Mouse (Mus musculus): Measurements from ENCODE around the gene Gm18336. TPM values are rescaled to one million over a fixed set of nuclear protein-coding genes. Genes with fewer than 3 reads are reported as not detected.
A peak's percentile ranks its signal among the peaks of the same experiment; 100 is the strongest.
"Not testable (repeated sequence)": the region's sequence is repeated elsewhere in the genome, so short reads cannot be mapped to it uniquely, and the experiment has no call there.

Gene Gm18336
- polyA plus RNA-seq (2016; fragmentation: Nextera tagmentation; extraction: Ambion mirVana), result not detected in 2 replicates

DNA sequence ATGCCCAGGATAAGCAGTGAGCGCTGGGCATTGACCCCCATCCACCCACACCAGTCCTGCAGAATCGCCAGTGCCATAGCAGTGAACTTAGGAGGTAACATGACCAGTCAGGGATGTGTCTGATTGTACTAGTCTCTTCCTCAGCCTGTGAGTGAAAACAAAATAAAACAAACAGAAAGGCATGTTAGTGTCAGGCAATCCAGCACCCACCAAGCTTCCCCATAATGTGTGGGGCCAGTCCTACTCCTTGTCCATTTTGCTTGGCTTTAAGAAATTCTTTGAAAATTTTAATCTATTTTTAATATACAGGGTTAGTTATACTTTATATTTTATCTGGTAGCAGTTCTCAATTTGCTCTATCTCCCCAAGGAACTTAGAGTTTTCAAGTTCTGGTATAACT, at the start of gene Gm18336:
Gm18336 (minus strand) TSS at position 101 of the 400 bp plus-strand sequence.
- not testable (repeated sequence) for H3K9me3 ChIP-seq; H3K4me1 ChIP-seq; H3K27ac ChIP-seq; H3K36me3 ChIP-seq; DNase-seq (ENCODE audit: low spot score); H3K4me3 ChIP-seq
- peaks cover 14% of the 10 kb centered on the region; the same call in 1 of the 2 replicates for H3K27me3 ChIP-seq (ENCODE audit: insufficient read depth, poor library complexity, severe bottlenecking)
- WGBS, result 71% methylated on average over 2 of the region's 2 CpGs

GRCm38 (mm10) chrX:73441428-73441827, 42.9 kb upstream of the Gm18336 start:
- Histone ChIP-seq H3K27ac (no peak overlapping the region), H3K36me3 (peaks cover 5% of the 10 kb centered on the region; the same call in 1 of the 2 replicates), H3K27me3 (ENCODE audit: insufficient read depth, poor library complexity, severe bottlenecking) (0 out of 2 replicates have a peak, but pooled peaks cover 7% of the 10 kb centered on the region), H3K4me1 (no peaks in the 10 kb centered on the region), H3K9me3 (no peaks in the 10 kb centered on the region), H3K4me3 (no peak overlapping the region)
- DNase-seq (ENCODE audit: low spot score), result no peak
- WGBS, result 50% methylated on average over 2 of the region's 2 CpGs

DNA sequence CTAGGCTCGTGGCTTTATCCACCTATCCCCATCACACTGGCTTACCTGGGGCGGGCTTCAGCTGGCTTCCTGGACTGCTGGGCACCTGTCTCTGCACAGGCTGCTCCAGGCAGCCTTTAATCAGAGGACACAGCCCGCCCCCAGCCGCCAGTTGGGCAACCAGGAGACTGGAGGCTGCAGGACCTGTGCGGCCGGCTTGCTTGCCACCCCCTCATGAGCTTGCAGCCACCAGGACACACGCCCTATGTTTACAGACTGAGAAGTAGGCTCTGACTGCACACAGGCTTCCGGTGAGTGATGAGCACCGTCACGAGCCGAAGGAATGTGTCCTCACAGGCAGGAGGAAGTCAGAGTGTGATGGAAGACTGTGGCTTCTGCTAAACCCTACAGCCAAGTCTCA, 36.7 kb upstream of the Gm18336 start, which contains the start of gene Trex2:
Trex2 (minus strand) TSS at position 93 of the 400 bp plus-strand sequence.
- Histone ChIP-seq H3K27ac (no peak within 1 kb of the TSS), H3K27me3 (ENCODE audit: insufficient read depth, poor library complexity, severe bottlenecking) (peaks cover 35% of the 10 kb centered on the region; the same call in 1 of the 2 replicates)

GRCm38 (mm10) chrX:73432850-73433249, 34.3 kb upstream of the Gm18336 start:
- Histone ChIP-seq H3K4me3 (no peak overlapping the region), H3K4me1 (no peaks in the 10 kb centered on the region), H3K27me3 (ENCODE audit: insufficient read depth, poor library complexity, severe bottlenecking) (peaks cover 35% of the 10 kb centered on the region; the same call in 1 of the 2 replicates), H3K9me3 (no peaks in the 10 kb centered on the region), H3K36me3 (0 out of 2 replicates have a peak, but pooled peaks cover 4% of the 10 kb centered on the region), H3K27ac (no peak overlapping the region)
- 67% methylated on average over 5 of the region's 5 CpGs for WGBS
- no peak for DNase-seq (ENCODE audit: low spot score)

More for the DNA sequence above, 36.7 kb upstream of the Gm18336 start, which contains the start of gene Trex2:
- no peaks in the 10 kb centered on the region for H3K4me1 ChIP-seq
- H3K9me3 ChIP-seq, result no peaks in the 10 kb centered on the region
- WGBS, result 75% methylated on average over 11 of the region's 11 CpGs
- 0 out of 2 replicates have a peak, but pooled peaks cover 4% of the 10 kb centered on the region for H3K36me3 ChIP-seq
- no peak for DNase-seq (ENCODE audit: low spot score)
- no peak within 1 kb of the TSS for H3K4me3 ChIP-seq

GRCm38 (mm10) chrX:73430036-73430435, 31.5 kb upstream of the Gm18336 start:
- H3K27ac ChIP-seq, result no peak overlapping the region
- H3K27me3 ChIP-seq (ENCODE audit: insufficient read depth, poor library complexity, severe bottlenecking), result peaks cover 31% of the 10 kb centered on the region
- no peak overlapping the region for H3K4me3 ChIP-seq
- H3K36me3 ChIP-seq, result no peaks in the 10 kb centered on the region
- no peaks in the 10 kb centered on the region for H3K9me3 ChIP-seq
- WGBS, result 70% methylated on average over 2 of the region's 2 CpGs
- no peak for DNase-seq (ENCODE audit: low spot score)
- no peaks in the 10 kb centered on the region for H3K4me1 ChIP-seq

DNA sequence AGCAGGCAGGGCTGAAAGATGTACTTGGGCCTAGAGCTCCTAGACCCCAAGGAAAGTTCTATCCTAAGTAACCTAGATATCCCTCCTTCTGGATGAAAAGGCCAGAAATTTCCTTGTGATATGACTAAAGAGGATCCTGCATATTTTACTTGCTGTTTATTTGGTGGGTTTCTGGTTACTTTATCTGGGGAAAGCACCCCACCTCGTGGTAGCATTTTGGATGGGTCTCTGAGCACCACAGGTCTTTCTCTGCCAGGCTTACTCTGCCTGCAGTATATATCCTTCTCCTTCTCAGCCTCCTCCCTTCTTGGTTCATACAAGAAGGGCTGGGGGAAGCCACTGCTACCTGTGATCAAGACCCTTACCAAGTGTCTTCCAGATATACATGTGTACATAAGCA, 14.2 kb upstream of the Gm18336 start:
- H3K27ac ChIP-seq, result no peak overlapping the region
- H3K4me1 ChIP-seq, result no peaks in the 10 kb centered on the region
- no peaks in the 10 kb centered on the region for H3K36me3 ChIP-seq
- no peaks in the 10 kb centered on the region for H3K9me3 ChIP-seq
- no peak for DNase-seq (ENCODE audit: low spot score)
- H3K27me3 ChIP-seq (ENCODE audit: insufficient read depth, poor library complexity, severe bottlenecking), result peaks cover 44% of the 10 kb centered on the region
- H3K4me3 ChIP-seq, result no peak overlapping the region
- WGBS, result 41% methylated on average over 1 of the region's 1 CpGs

DNA sequence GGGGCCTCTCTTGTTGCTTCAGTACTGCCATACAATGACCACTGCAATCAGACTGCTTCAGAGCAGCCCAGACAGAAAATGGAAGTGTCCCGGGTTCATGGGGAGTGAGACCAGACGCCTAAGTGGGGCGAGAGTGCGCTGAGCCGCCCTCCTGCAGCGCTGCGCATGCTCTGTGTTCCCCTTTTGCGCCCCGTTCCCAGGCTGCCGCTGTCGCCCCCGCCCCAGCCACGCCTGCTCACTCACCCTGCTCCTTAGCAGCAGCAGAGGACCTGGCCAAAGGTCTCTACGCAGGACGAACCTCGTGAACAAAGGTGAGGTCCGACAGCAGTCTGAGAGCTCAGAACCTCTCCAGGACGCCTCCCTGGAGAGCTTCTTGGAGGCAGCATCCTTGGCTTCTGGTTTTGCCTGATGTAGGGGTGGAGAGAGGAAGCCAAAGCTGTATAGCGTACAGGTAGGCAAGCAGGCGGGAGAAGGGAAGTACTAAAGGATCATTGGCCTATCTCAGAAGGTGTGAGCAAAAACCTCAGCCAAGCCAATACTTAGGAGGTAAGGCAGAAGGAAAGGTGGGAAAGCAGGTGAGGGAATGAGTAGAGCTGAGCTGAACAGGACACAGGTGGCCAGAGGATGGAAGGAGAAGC, 12.5 kb upstream of the Gm18336 start, which contains the start of gene Zfp92:
Zfp92 (plus strand) TSS at position 217 of the 638 bp plus-strand sequence.
- peaks cover 44% of the 10 kb centered on the region for H3K27me3 ChIP-seq (ENCODE audit: insufficient read depth, poor library complexity, severe bottlenecking)
- no peak for DNase-seq (ENCODE audit: low spot score)
- H3K4me1 ChIP-seq, result no peaks in the 10 kb centered on the region
- WGBS, result 26% methylated on average over 20 of the region's 20 CpGs
- H3K27ac ChIP-seq, result no peak within 1 kb of the TSS
- peak within 1 kb of the TSS; percentile 47 for H3K4me3 ChIP-seq
- no peaks in the 10 kb centered on the region for H3K9me3 ChIP-seq
- H3K36me3 ChIP-seq, result no peaks in the 10 kb centered on the region

GRCm38 (mm10) chrX:73401616-73402015, 3.1 kb upstream of the Gm18336 start:
- Histone ChIP-seq H3K4me3 (no peak overlapping the region), H3K4me1 (no peaks in the 10 kb centered on the region), H3K27ac (no peak overlapping the region), H3K36me3 (no peaks in the 10 kb centered on the region), H3K27me3 (ENCODE audit: insufficient read depth, poor library complexity, severe bottlenecking) (peaks cover 5% of the 10 kb centered on the region; the same call in 1 of the 2 replicates), H3K9me3 (no peaks in the 10 kb centered on the region)
- DNase-seq (ENCODE audit: low spot score), result no peak
- 90% methylated on average over 12 of the region's 12 CpGs for WGBS

DNA sequence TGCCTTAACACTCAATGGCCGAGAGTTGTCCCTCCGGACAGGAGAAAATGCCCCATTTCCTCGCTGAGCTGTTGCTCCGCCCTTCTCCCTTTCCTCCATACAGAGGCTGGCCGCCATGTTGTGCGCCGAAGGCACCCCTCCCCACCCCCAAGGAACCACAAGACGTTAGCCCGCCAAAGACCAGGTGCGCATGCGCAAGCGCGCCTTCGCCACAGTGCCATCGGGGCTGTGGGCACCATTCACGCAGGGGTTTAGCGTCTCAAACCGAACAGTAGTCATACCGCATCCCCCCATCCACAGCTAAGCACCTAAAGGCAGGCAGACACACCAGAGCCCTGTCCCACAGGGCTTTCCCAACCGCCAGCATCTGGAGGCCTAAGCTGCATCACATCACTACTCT, 2.4 kb upstream of the Gm18336 start:
- H3K27ac ChIP-seq, result no peak overlapping the region
- no peaks in the 10 kb centered on the region for H3K9me3 ChIP-seq
- WGBS, result 83% methylated on average over 20 of the region's 20 CpGs
- H3K4me3 ChIP-seq, result no peak overlapping the region
- no peaks in the 10 kb centered on the region for H3K4me1 ChIP-seq
- H3K36me3 ChIP-seq, result no peaks in the 10 kb centered on the region
- no peak for DNase-seq (ENCODE audit: low spot score)
- H3K27me3 ChIP-seq (ENCODE audit: insufficient read depth, poor library complexity, severe bottlenecking), result peaks cover 9% of the 10 kb centered on the region; the same call in 1 of the 2 replicates

DNA sequence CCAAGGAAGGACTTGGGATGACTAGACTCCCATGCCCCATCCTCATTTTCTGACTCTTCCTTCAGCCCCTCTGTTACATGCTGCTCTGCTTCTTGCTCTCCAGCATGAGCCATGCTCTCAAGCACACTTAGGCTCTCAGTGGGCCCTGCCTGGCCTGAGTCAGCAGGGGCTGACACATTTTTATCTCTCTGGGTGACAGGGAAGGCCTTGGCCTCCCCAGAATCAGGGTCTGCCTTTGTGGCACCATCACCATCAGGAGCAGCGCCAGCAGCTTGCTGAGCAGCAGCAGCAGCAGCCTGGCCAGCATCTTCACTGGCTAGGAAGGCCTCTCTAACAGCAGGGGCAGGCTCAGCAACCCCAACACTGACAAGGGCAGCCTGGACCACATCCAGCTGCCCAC, 2.1 kb downstream of the Gm18336 start:
- peaks cover 16% of the 10 kb centered on the region; the same call in 1 of the 2 replicates for H3K27me3 ChIP-seq (ENCODE audit: insufficient read depth, poor library complexity, severe bottlenecking)
- DNase-seq (ENCODE audit: low spot score), result no peak
- 83% methylated on average over 1 of the region's 1 CpGs for WGBS
- no peak overlapping the region for H3K27ac ChIP-seq
- H3K9me3 ChIP-seq, result no peaks in the 10 kb centered on the region
- no peak overlapping the region for H3K4me3 ChIP-seq
- no peaks in the 10 kb centered on the region for H3K4me1 ChIP-seq
- H3K36me3 ChIP-seq, result no peaks in the 10 kb centered on the region

GRCm38 (mm10) chrX:73391481-73391880, 7.1 kb downstream of the Gm18336 start:
- Histone ChIP-seq H3K27ac (no peak overlapping the region), H3K36me3 (no peaks in the 10 kb centered on the region), H3K4me3 (no peak overlapping the region), H3K4me1 (no peaks in the 10 kb centered on the region), H3K27me3 (ENCODE audit: insufficient read depth, poor library complexity, severe bottlenecking) (peaks cover 14% of the 10 kb centered on the region; the same call in 1 of the 2 replicates), H3K9me3 (no peaks in the 10 kb centered on the region)
- 74% methylated on average over 4 of the region's 4 CpGs for WGBS
- no peak for DNase-seq (ENCODE audit: low spot score)

GRCm38 (mm10) chrX:73384924-73385323, 13.6 kb downstream of the Gm18336 start:
- WGBS, result 47% methylated on average over 1 of the region's 1 CpGs
- no peak overlapping the region for H3K4me3 ChIP-seq
- H3K36me3 ChIP-seq, result no peaks in the 10 kb centered on the region
- H3K9me3 ChIP-seq, result no peaks in the 10 kb centered on the region
- no peaks in the 10 kb centered on the region for H3K4me1 ChIP-seq
- H3K27ac ChIP-seq, result no peak overlapping the region
- no peak for DNase-seq (ENCODE audit: low spot score)
- no peaks in the 10 kb centered on the region for H3K27me3 ChIP-seq (ENCODE audit: insufficient read depth, poor library complexity, severe bottlenecking)

DNA sequence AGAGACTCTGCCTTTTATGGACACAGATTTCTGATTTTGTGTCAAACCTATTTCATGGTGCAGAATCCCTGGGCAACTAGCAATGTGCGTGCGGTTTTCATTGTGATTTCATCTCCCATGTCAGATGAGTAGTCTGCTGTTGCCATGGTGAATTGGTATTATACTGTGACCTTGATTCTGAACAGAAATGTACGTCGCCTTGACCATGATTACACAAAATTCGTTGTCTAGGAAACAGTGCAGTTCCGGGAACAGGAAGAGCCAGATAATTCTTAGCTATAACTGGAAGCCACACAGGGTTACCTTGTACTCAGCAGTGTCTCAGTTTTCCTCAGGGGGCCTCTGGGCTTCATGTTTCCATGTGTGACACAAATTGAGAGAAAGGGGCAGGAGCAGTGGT, 14.1 kb downstream of the Gm18336 start:
- Histone ChIP-seq H3K9me3 (no peaks in the 10 kb centered on the region), H3K4me3 (no peak overlapping the region), H3K27me3 (ENCODE audit: insufficient read depth, poor library complexity, severe bottlenecking) (no peaks in the 10 kb centered on the region), H3K4me1 (no peaks in the 10 kb centered on the region), H3K36me3 (no peaks in the 10 kb centered on the region), H3K27ac (no peak overlapping the region)
- 79% methylated on average over 6 of the region's 6 CpGs for WGBS
- no peak for DNase-seq (ENCODE audit: low spot score)
